Mouse (Mus musculus): ENCODE measurements around the gene Arhgef2. TPM values are rescaled to one million over a fixed set of nuclear protein-coding genes. Genes with fewer than 3 reads are reported as not detected.
A peak's percentile ranks its signal among the peaks of the same experiment; 100 is the strongest.

Gene Arhgef2
- polyA plus RNA-seq, 1 experiment from 2014 or later: 102 TPM

- H3K4me2 ChIP-seq: no peak overlapping the region
- H3K9me3 ChIP-seq (replicated peaks; ENCODE audit: control insufficient read depth, low read length): no peaks in the 10 kb centered on the region
- 0 out of 2 replicates have a peak, but pooled peaks cover 3% of the 10 kb centered on the region for H3K4me1 ChIP-seq (ENCODE audit: control insufficient read depth, insufficient read depth, low read length)
- no peaks in the 10 kb centered on the region for H3K27me3 ChIP-seq (ENCODE audit: control insufficient read depth, insufficient read depth, low read length)
- H3K4me3 ChIP-seq (ENCODE audit: low read depth, low read length): no peak overlapping the region
- WGBS (ENCODE audit: insufficient replicate concordance): 81% methylated on average over 4 of the region's 4 CpGs
- H3K36me3 ChIP-seq (ENCODE audit: control insufficient read depth, insufficient read depth, low read length): no peaks in the 10 kb centered on the region
- H3K9ac ChIP-seq (ENCODE audit: low read depth, low read length): no peak overlapping the region
- H3K27ac ChIP-seq (ENCODE audit: low read depth, low read length): no peak overlapping the region
- no peak for ATAC-seq (replicated peaks; ENCODE audit: insufficient number of reproducible peaks, low FRiP score, low TSS enrichment)
These were observed 58.3 kb downstream of the Arhgef2 start for GRCm38 (mm10) chr3:88664095-88664494.

DNA sequence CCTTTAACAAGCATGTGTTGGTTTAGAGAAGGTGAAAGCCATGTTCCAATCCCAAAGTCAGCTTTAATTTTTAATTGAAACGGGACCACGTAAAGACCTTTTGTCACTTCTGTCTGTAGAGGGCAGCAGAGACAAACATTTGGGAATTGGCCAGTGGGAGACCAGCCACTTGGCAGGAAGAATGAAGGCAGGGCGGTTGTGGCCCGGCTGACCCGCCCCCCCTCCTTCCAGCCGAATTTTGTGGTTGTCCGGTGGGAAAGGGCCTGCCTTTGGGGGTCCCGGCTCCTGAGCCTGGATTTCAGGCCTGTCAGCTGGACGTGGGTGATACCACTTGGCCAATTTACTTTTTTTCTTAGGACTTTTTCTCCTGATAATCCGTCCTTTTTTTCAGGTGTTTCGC, 71.6 kb downstream of the Arhgef2 start:
- Histone ChIP-seq H3K27me3 (ENCODE audit: control insufficient read depth, insufficient read depth, low read length) (no peaks in the 10 kb centered on the region), H3K9me3 (replicated peaks; ENCODE audit: control insufficient read depth, low read length) (no peaks in the 10 kb centered on the region; the same call in 1 of the 2 replicates), H3K4me1 (ENCODE audit: control insufficient read depth, insufficient read depth, low read length) (no peaks in the 10 kb centered on the region; the same call in 1 of the 2 replicates), H3K36me3 (ENCODE audit: control insufficient read depth, insufficient read depth, low read length) (no peaks in the 10 kb centered on the region), H3K4me3 (ENCODE audit: low read depth, low read length) (peak overlapping the region; percentile 21), H3K4me2 (peak overlapping the region; percentile 71), H3K9ac (ENCODE audit: low read depth, low read length) (peak overlapping the region; percentile 65; the same call in 1 of the 2 replicates), H3K27ac (ENCODE audit: low read depth, low read length) (no peak overlapping the region)
- peak; percentile 35; the same call in 1 of the 2 replicates for ATAC-seq (replicated peaks; ENCODE audit: insufficient number of reproducible peaks, low FRiP score, low TSS enrichment)
- 9% methylated on average over 11 of the region's 11 CpGs for WGBS (ENCODE audit: insufficient replicate concordance)

DNA sequence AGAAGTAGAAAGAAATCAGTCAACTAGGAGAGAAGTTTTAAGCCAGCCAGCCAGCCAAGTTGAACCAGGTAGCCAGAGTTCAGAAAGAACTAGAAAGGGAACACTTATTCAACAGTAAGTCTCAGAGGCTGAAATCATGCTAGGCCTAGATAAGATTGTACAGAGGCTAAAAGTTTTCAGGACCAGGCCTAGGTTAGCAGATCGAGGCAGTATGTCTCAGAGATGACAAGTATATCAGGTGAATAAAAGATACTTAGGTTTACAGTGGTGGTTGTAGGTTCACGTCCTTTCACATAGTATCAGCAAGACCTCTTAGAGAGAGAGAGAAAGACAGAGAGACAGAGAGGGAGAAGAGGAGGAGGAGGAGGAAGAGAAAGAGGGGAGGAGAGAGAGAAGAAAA, 78.0 kb downstream of the Arhgef2 start:
- Histone ChIP-seq H3K36me3 (ENCODE audit: control insufficient read depth, insufficient read depth, low read length) (peaks cover 4% of the 10 kb centered on the region; the same call in 1 of the 2 replicates), H3K27ac (ENCODE audit: low read depth, low read length) (no peak overlapping the region), H3K4me3 (ENCODE audit: low read depth, low read length) (no peak overlapping the region), H3K9ac (ENCODE audit: low read depth, low read length) (no peak overlapping the region), H3K4me1 (ENCODE audit: control insufficient read depth, insufficient read depth, low read length) (peaks cover 8% of the 10 kb centered on the region), H3K9me3 (replicated peaks; ENCODE audit: control insufficient read depth, low read length) (no peaks in the 10 kb centered on the region), H3K4me2 (no peak overlapping the region), H3K27me3 (ENCODE audit: control insufficient read depth, insufficient read depth, low read length) (no peaks in the 10 kb centered on the region)
- no peak for ATAC-seq (replicated peaks; ENCODE audit: insufficient number of reproducible peaks, low FRiP score, low TSS enrichment)
- 73% methylated on average over 2 of the region's 2 CpGs for WGBS (ENCODE audit: insufficient replicate concordance)

- WGBS (ENCODE audit: insufficient replicate concordance): 60% methylated on average over 7 of the region's 8 CpGs
- H3K4me2 ChIP-seq: peak overlapping the region; percentile 58
- H3K27me3 ChIP-seq (ENCODE audit: control insufficient read depth, insufficient read depth, low read length): no peaks in the 10 kb centered on the region
- peaks cover 8% of the 10 kb centered on the region; the same call in 1 of the 2 replicates for H3K36me3 ChIP-seq (ENCODE audit: control insufficient read depth, insufficient read depth, low read length)
- peaks cover 8% of the 10 kb centered on the region for H3K4me1 ChIP-seq (ENCODE audit: control insufficient read depth, insufficient read depth, low read length)
- H3K9me3 ChIP-seq (replicated peaks; ENCODE audit: control insufficient read depth, low read length): no peaks in the 10 kb centered on the region
- H3K9ac ChIP-seq (ENCODE audit: low read depth, low read length): peak overlapping the region; percentile 63
- peak overlapping the region; percentile 98 for H3K4me3 ChIP-seq (ENCODE audit: low read depth, low read length)
- ATAC-seq (replicated peaks; ENCODE audit: insufficient number of reproducible peaks, low FRiP score, low TSS enrichment): no peak
- peak overlapping the region; percentile 63; the same call in 1 of the 2 replicates for H3K27ac ChIP-seq (ENCODE audit: low read depth, low read length)
These were observed 78.6 kb downstream of the Arhgef2 start for GRCm38 (mm10) chr3:88684236-88684979.

GRCm38 (mm10) chr3:88684980-88685941, 79.5 kb downstream of the Arhgef2 start, which contains the start of gene Khdc4:
Gene Khdc4 (plus strand): TSS chr3:88685803.
- H3K27me3 ChIP-seq (ENCODE audit: control insufficient read depth, insufficient read depth, low read length): no peaks in the 10 kb centered on the region
- peak within 1 kb of the TSS; percentile 97 for H3K27ac ChIP-seq (ENCODE audit: low read depth, low read length)
- H3K36me3 ChIP-seq (ENCODE audit: control insufficient read depth, insufficient read depth, low read length): peaks cover 15% of the 10 kb centered on the region
- under 1% methylated on average over 47 of the region's 47 CpGs for WGBS (ENCODE audit: insufficient replicate concordance)
- peak; percentile 98 for ATAC-seq (replicated peaks; ENCODE audit: insufficient number of reproducible peaks, low FRiP score, low TSS enrichment)
- H3K4me2 ChIP-seq: peak within 1 kb of the TSS; percentile 96
- no peaks in the 10 kb centered on the region for H3K9me3 ChIP-seq (replicated peaks; ENCODE audit: control insufficient read depth, low read length)
- peak within 1 kb of the TSS; percentile 97 for H3K9ac ChIP-seq (ENCODE audit: low read depth, low read length)
- peak within 1 kb of the TSS; percentile 98 for H3K4me3 ChIP-seq (ENCODE audit: low read depth, low read length)
- peaks cover 8% of the 10 kb centered on the region for H3K4me1 ChIP-seq (ENCODE audit: control insufficient read depth, insufficient read depth, low read length)

DNA sequence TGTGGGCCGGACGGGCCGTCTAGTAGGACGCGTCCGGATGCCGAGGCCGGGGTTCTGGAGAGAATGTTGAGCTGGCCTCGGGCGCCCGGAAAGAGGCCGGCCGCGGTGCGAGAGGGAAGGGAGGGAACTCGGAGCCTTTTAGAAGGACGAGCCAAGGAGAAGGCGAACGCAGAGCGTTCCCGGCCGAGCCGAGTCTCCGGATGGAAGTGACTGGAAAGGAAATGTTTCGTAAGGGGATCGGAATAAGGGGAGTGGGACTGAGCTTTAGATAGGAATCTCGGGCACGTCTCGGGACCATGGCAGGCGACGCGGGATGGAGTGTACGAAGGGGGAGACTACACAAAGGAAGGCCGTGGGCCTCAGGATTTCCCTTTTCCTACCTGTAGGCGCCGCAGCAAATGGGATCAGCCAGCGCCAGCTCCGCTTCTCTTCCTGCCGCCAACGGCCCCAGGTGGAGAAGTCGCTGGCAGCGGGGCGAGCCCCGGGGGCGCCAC, 80.2 kb downstream of the Arhgef2 start:
- peaks cover 8% of the 10 kb centered on the region for H3K4me1 ChIP-seq (ENCODE audit: control insufficient read depth, insufficient read depth, low read length)
- 0% methylated on average over 44 of the region's 45 CpGs for WGBS (ENCODE audit: insufficient replicate concordance)
- ATAC-seq (replicated peaks; ENCODE audit: insufficient number of reproducible peaks, low FRiP score, low TSS enrichment): peak; percentile 75
- H3K4me2 ChIP-seq: peak overlapping the region; percentile 96
- H3K9ac ChIP-seq (ENCODE audit: low read depth, low read length): peak overlapping the region; percentile 97
- H3K9me3 ChIP-seq (replicated peaks; ENCODE audit: control insufficient read depth, low read length): no peaks in the 10 kb centered on the region
- peak overlapping the region; percentile 97 for H3K27ac ChIP-seq (ENCODE audit: low read depth, low read length)
- peak overlapping the region; percentile 98 for H3K4me3 ChIP-seq (ENCODE audit: low read depth, low read length)
- H3K27me3 ChIP-seq (ENCODE audit: control insufficient read depth, insufficient read depth, low read length): no peaks in the 10 kb centered on the region
- peaks cover 23% of the 10 kb centered on the region for H3K36me3 ChIP-seq (ENCODE audit: control insufficient read depth, insufficient read depth, low read length)

- no peak for ATAC-seq (replicated peaks; ENCODE audit: insufficient number of reproducible peaks, low FRiP score, low TSS enrichment)
These were observed 81.2 kb downstream of the Arhgef2 start for GRCm38 (mm10) chr3:88686734-88687611.

More at GRCm38 (mm10) chr3:88686734-88687611, 81.2 kb downstream of the Arhgef2 start:
- Histone ChIP-seq H3K4me2 (peak overlapping the region; percentile 96), H3K36me3 (ENCODE audit: control insufficient read depth, insufficient read depth, low read length) (peaks cover 24% of the 10 kb centered on the region), H3K27me3 (ENCODE audit: control insufficient read depth, insufficient read depth, low read length) (no peaks in the 10 kb centered on the region), H3K4me1 (ENCODE audit: control insufficient read depth, insufficient read depth, low read length) (peaks cover 8% of the 10 kb centered on the region), H3K27ac (ENCODE audit: low read depth, low read length) (peak overlapping the region; percentile 97), H3K4me3 (ENCODE audit: low read depth, low read length) (peak overlapping the region; percentile 98), H3K9ac (ENCODE audit: low read depth, low read length) (peak overlapping the region; percentile 97), H3K9me3 (replicated peaks; ENCODE audit: control insufficient read depth, low read length) (no peaks in the 10 kb centered on the region)
- 29% methylated on average over 13 of the region's 13 CpGs for WGBS (ENCODE audit: insufficient replicate concordance)
